Mouse (Mus musculus) megakaryocyte, embryonic 14.5 days (primary cell): ENCODE data around the gene Slc26a8.

Experiments
- FLI1 ChIP-seq: IDR thresholded peaks from 2 replicates; pipeline ENCODE4 v1.6.1; 2012; ENCODE audit warnings: low read length, inconsistent platforms, mixed read lengths
- GATA1 ChIP-seq: IDR thresholded peaks from 3 replicates; pipeline ENCODE4 v1.6.1; 2012; ENCODE audit warnings: mixed read lengths, low read length, inconsistent platforms, borderline replicate concordance

DNA sequence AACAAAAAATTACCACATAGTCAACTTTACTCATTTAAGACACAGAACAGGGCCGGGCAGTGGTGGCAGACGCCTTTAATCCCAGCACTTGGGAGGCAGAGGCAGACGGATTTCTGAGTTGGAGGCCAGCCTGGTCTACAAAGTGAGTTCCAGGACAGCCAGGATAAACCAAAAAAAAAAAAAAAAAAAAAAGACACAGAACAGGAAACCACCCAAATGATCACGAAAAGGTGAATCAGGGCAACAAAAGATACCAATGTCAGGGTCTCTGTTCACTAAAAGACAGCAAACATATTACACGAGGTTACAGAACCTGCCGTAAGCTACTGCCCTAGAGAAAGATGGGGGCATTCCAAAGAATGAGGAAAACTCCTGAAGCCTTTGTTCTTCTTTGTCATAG is 76.9 kb downstream of the Slc26a8 start:
- TF ChIP-seq GATA1 (no peak), FLI1 (no peak)
